Mouse (Mus musculus): ENCODE measurements around the gene Siglech. TPM values are rescaled to one million over a fixed set of nuclear protein-coding genes. Genes with fewer than 3 reads are reported as not detected.

The Siglech gene
- polyA plus RNA-seq (2015; fragmentation: Nextera tagmentation; extraction: Ambion mirVana) = 0.46 and 0.62 TPM in 2 replicates

GRCm38 (mm10) chr7:55767926-55768325 lies at the start of gene Siglech:
Gene Siglech (plus strand): TSS chr7:55768178.
- Histone ChIP-seq H3K9ac (no peak within 1 kb of the TSS), H3K4me1 (replicated peaks) (no peaks in the 10 kb centered on the region), H3K27me3 (no peaks in the 10 kb centered on the region), H3K4me2 (no peak within 1 kb of the TSS), H3K9me3 (replicated peaks) (no peaks in the 10 kb centered on the region), H3K27ac (replicated peaks) (no peak within 1 kb of the TSS), H3K4me3 (replicated peaks) (no peak within 1 kb of the TSS), H3K36me3 (replicated peaks) (no peaks in the 10 kb centered on the region)
- WGBS (ENCODE audit: insufficient replicate concordance) = 13% methylated on average over 3 of the region's 3 CpGs
- ATAC-seq (ENCODE audit: insufficient read depth) = no peak

- Histone ChIP-seq H3K4me2 (no peak overlapping the region), H3K36me3 (replicated peaks) (no peaks in the 10 kb centered on the region), H3K4me1 (replicated peaks) (no peaks in the 10 kb centered on the region), H3K9me3 (replicated peaks) (no peaks in the 10 kb centered on the region), H3K27ac (replicated peaks) (no peak overlapping the region), H3K4me3 (replicated peaks) (no peak overlapping the region), H3K27me3 (no peaks in the 10 kb centered on the region), H3K9ac (no peak overlapping the region)
- 63% methylated on average over 7 of the region's 7 CpGs for WGBS (ENCODE audit: insufficient replicate concordance)
- no peak for ATAC-seq (ENCODE audit: insufficient read depth)
These were observed 45.3 kb upstream of the Siglech start for GRCm38 (mm10) chr7:55722673-55723072.

DNA sequence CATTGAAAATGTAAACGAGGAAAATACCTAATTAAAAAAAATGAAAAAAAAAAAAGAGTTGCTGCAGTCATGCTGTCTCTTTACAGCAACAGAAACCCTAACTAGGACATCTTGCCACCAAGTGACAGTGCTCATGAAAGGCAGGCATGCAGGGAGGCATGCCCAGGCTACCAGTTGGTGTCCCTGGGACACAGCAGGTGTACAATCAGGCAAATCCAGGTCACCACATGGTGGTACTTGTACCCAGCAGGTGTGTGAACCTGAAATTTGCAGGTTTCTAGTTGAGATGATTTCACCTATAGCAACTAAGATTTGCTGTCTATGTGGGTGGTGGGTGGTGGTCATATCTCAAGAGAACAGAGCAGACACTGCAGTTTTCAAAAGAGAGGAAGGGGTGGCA lies 39.1 kb upstream of the Siglech start:
- no peaks in the 10 kb centered on the region for H3K27me3 ChIP-seq
- no peak overlapping the region for H3K4me2 ChIP-seq
- ATAC-seq (ENCODE audit: insufficient read depth) = no peak
- H3K36me3 ChIP-seq (replicated peaks) = no peaks in the 10 kb centered on the region
- H3K4me1 ChIP-seq (replicated peaks) = no peaks in the 10 kb centered on the region
- H3K9me3 ChIP-seq (replicated peaks) = no peaks in the 10 kb centered on the region
- no peak overlapping the region for H3K9ac ChIP-seq
- 37% methylated on average over 1 of the region's 1 CpGs for WGBS (ENCODE audit: insufficient replicate concordance)
- H3K27ac ChIP-seq (replicated peaks) = no peak overlapping the region
- no peak overlapping the region for H3K4me3 ChIP-seq (replicated peaks)

GRCm38 (mm10) chr7:55734483-55734882 lies 33.5 kb upstream of the Siglech start:
- Histone ChIP-seq H3K27ac (replicated peaks) (no peak overlapping the region), H3K36me3 (replicated peaks) (no peaks in the 10 kb centered on the region), H3K9me3 (replicated peaks) (no peaks in the 10 kb centered on the region), H3K4me2 (no peak overlapping the region), H3K27me3 (no peaks in the 10 kb centered on the region), H3K4me3 (replicated peaks) (no peak overlapping the region), H3K9ac (no peak overlapping the region), H3K4me1 (replicated peaks) (no peaks in the 10 kb centered on the region)
- WGBS (ENCODE audit: insufficient replicate concordance) = 74% methylated on average over 2 of the region's 2 CpGs
- ATAC-seq (ENCODE audit: insufficient read depth) = no peak

- H3K27me3 ChIP-seq = no peaks in the 10 kb centered on the region
- no peaks in the 10 kb centered on the region for H3K36me3 ChIP-seq (replicated peaks)
- H3K27ac ChIP-seq (replicated peaks) = no peak overlapping the region
- ATAC-seq (ENCODE audit: insufficient read depth) = no peak
- no peak overlapping the region for H3K4me2 ChIP-seq
- no peak overlapping the region for H3K9ac ChIP-seq
- no peak overlapping the region for H3K4me3 ChIP-seq (replicated peaks)
- 43% methylated on average over 4 of the region's 4 CpGs for WGBS (ENCODE audit: insufficient replicate concordance)
- H3K4me1 ChIP-seq (replicated peaks) = no peaks in the 10 kb centered on the region
- H3K9me3 ChIP-seq (replicated peaks) = no peaks in the 10 kb centered on the region
These were observed 30.7 kb upstream of the Siglech start for GRCm38 (mm10) chr7:55737125-55737912.

DNA sequence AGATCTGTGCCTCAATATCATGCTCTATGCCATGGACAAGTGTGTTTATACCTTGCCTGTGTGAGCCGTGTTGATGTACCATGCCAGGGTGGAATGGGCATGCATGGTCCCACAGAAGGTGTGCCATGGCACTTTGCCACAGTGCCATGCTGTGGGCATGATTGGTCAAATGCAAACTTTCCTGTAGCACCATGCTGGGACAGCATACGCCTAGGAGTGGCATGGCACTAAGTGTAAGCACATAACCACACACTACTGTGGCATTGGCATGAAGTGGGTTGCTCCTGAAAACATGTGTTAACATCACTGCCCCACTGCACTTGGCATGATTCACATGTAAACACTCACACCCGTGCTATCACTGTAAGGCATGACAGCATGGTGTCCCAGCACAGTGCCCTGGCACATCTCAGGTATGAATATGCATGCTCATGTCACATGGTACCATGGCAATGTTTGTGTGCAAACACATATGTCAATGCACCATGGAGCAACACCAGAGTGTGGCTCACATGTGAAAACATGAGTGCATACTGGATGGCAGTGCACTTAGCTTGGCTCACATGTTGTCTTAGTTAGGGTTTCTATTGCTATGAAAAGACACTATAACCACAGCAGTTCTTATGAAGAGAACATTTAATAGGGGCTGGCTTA lies 24.2 kb upstream of the Siglech start:
- Histone ChIP-seq H3K36me3 (replicated peaks) (no peaks in the 10 kb centered on the region), H3K27ac (replicated peaks) (no peak overlapping the region), H3K27me3 (no peaks in the 10 kb centered on the region), H3K4me2 (no peak overlapping the region), H3K9ac (no peak overlapping the region), H3K4me3 (replicated peaks) (no peak overlapping the region), H3K9me3 (replicated peaks) (no peaks in the 10 kb centered on the region), H3K4me1 (replicated peaks) (no peaks in the 10 kb centered on the region)
- ATAC-seq (ENCODE audit: insufficient read depth) = no peak
- WGBS (ENCODE audit: insufficient replicate concordance) = 64% methylated on average over 3 of the region's 3 CpGs

DNA sequence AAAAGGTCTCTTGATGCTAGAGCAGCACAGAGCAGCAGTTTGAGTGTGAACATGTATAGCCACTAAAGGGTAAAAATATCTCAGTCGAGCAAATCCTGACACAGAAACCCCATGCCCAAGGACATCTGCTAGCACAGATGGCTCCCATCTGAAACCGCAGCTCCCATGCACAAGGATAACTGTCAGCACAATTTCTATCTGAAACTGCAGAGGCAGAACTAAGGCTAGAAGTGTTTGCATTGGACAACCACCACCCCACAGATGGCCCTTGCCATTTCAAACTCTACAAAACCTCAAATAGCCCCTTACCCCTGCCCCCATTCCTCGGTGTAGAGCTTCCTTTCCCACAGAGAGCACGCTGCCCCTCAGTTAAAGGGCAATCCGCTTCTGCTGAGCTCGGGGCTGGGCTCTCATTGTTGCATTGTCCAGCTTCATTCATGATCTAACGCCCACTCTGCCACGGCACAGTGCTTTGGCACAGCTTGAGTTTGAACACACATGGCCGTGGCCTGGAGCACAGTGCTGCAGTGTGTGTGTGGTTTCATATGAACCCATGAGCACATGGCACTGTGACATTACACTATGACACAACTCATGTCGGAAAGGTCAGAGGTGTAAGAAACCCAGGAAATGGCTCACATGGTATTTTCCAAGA lies 23.3 kb upstream of the Siglech start:
- ATAC-seq (ENCODE audit: insufficient read depth) = no peak
- Histone ChIP-seq H3K4me2 (no peak overlapping the region), H3K4me3 (replicated peaks) (no peak overlapping the region), H3K27ac (replicated peaks) (no peak overlapping the region), H3K27me3 (no peaks in the 10 kb centered on the region), H3K36me3 (replicated peaks) (no peaks in the 10 kb centered on the region), H3K4me1 (replicated peaks) (no peaks in the 10 kb centered on the region), H3K9ac (no peak overlapping the region), H3K9me3 (replicated peaks) (no peaks in the 10 kb centered on the region)
- 54% methylated on average over 10 of the region's 10 CpGs for WGBS (ENCODE audit: insufficient replicate concordance)

DNA sequence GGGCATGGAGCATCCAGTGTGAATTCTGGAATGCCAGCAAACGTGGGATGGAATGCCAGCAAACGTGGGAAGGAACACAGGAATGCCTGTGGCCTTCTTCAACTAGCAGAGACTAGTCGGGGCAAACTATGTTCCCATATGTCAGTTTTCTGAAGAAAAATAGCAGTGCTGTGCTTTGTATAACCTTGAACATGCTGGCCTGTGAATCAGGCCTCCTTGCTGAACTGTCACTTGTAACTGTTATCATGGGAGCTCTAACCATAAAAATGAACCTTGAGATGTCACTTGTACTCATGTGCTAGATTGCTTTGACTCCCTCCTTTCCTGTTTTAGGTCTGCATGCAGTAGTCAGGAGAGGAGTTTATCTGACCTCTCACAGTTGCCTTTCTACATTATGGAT lies 17.1 kb upstream of the Siglech start:
- Histone ChIP-seq H3K36me3 (replicated peaks) (no peaks in the 10 kb centered on the region), H3K27me3 (no peaks in the 10 kb centered on the region), H3K27ac (replicated peaks) (no peak overlapping the region), H3K4me2 (no peak overlapping the region), H3K9me3 (replicated peaks) (no peaks in the 10 kb centered on the region), H3K9ac (no peak overlapping the region), H3K4me1 (replicated peaks) (no peaks in the 10 kb centered on the region), H3K4me3 (replicated peaks) (no peak overlapping the region)
- WGBS (ENCODE audit: insufficient replicate concordance) = 40% methylated on average over 3 of the region's 3 CpGs
- ATAC-seq (ENCODE audit: insufficient read depth) = no peak

DNA sequence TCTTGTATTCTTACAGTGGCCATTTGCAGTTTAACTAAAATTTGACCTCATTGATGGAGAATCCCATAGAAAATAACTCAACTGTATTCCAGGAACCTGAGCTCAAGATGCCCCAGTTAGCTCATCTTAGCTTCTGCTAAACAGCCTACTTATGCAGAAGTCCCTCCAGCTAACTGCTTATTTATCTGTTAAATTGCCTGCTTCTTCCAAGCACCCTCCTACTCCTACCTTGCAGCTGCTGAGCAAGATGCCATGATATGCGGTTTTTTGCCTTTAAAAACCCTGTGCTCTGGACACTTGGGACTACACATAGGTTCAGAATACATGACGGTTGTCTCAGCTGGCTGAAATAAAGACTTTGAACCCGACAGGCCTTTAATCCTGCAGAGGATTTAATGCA lies 8.6 kb upstream of the Siglech start:
- H3K27ac ChIP-seq (replicated peaks) = no peak overlapping the region
- no peak overlapping the region for H3K4me3 ChIP-seq (replicated peaks)
- no peaks in the 10 kb centered on the region for H3K4me1 ChIP-seq (replicated peaks)
- H3K36me3 ChIP-seq (replicated peaks) = no peaks in the 10 kb centered on the region
- 43% methylated on average over 3 of the region's 3 CpGs for WGBS (ENCODE audit: insufficient replicate concordance)
- H3K9me3 ChIP-seq (replicated peaks) = no peaks in the 10 kb centered on the region
- no peak overlapping the region for H3K4me2 ChIP-seq
- no peaks in the 10 kb centered on the region for H3K27me3 ChIP-seq
- H3K9ac ChIP-seq = no peak overlapping the region
- ATAC-seq (ENCODE audit: insufficient read depth) = no peak

- no peaks in the 10 kb centered on the region for H3K9me3 ChIP-seq (replicated peaks)
- WGBS (ENCODE audit: insufficient replicate concordance) = 40% methylated on average over 4 of the region's 4 CpGs
- no peak overlapping the region for H3K4me2 ChIP-seq
- H3K27ac ChIP-seq (replicated peaks) = no peak overlapping the region
- H3K4me1 ChIP-seq (replicated peaks) = no peaks in the 10 kb centered on the region
- H3K27me3 ChIP-seq = no peaks in the 10 kb centered on the region
- no peak for ATAC-seq (ENCODE audit: insufficient read depth)
- H3K36me3 ChIP-seq (replicated peaks) = no peaks in the 10 kb centered on the region
- no peak overlapping the region for H3K4me3 ChIP-seq (replicated peaks)
- H3K9ac ChIP-seq = no peak overlapping the region
These were observed 12.0 kb downstream of the Siglech start for GRCm38 (mm10) chr7:55780011-55780410.

GRCm38 (mm10) chr7:55782493-55782892 lies 14.5 kb downstream of the Siglech start:
- H3K4me3 ChIP-seq (replicated peaks) = no peak overlapping the region
- no peak overlapping the region for H3K9ac ChIP-seq
- H3K4me1 ChIP-seq (replicated peaks) = no peaks in the 10 kb centered on the region
- H3K36me3 ChIP-seq (replicated peaks) = no peaks in the 10 kb centered on the region
- H3K27ac ChIP-seq (replicated peaks) = no peak overlapping the region
- 37% methylated on average over 3 of the region's 3 CpGs for WGBS (ENCODE audit: insufficient replicate concordance)
- H3K27me3 ChIP-seq = no peaks in the 10 kb centered on the region
- no peak overlapping the region for H3K4me2 ChIP-seq
- H3K9me3 ChIP-seq (replicated peaks) = no peaks in the 10 kb centered on the region
- no peak for ATAC-seq (ENCODE audit: insufficient read depth)
